Comparison of ENCODE assay signal across 29 mouse cellular contexts in genomic region chr10:83385330-83385910, GRCm38 (mm10). TPM values are rescaled to one million over a fixed set of nuclear protein-coding genes. Genes with fewer than 3 reads are reported as not detected.
DNase-seq lines count a peak whose midpoint lies in the region; ATAC-seq and TF ChIP-seq lines count a peak whose summit lies in the region.
"Had no signal": no experiment of that assay in that cellular context is flagged by ENCODE, and none has a peak within 500 bp of the region (broad histone marks: within the 10 kb centered on the region; RNA-seq: fewer than 3 reads in every experiment).

No protein-coding gene starts in this region.

- 0 out of 2 replicates have a peak overlapping the region, but pooled peaks have one; percentile 0 for H3K4me3 ChIP-seq in E14TG2a.4 (replicated peaks; ENCODE audit: low read length)
- no peak overlapping the region for H3K4me3 ChIP-seq in stomach, postnatal 0 days (ENCODE audit: low read depth, low read length)
- H3K4me3 ChIP-seq: embryonic facial prominence, embryonic 12.5 days; embryonic facial prominence, embryonic 15.5 days; forebrain, embryonic 12.5 days; heart, adult 2 months; heart, embryonic 10.5 days; heart, embryonic 13.5 days had no signal

- H3K36me3 ChIP-seq in E14TG2a.4 (ENCODE audit: insufficient read depth, low read length) = peaks cover 54% of the 10 kb centered on the region
- H3K36me3 ChIP-seq in stomach, postnatal 0 days (ENCODE audit: control insufficient read depth, insufficient read depth, low read length) = no peaks in the 10 kb centered on the region
- H3K36me3 ChIP-seq: embryonic facial prominence, embryonic 15.5 days had no signal

- DNase-seq in heart, adult 11 months = peak; percentile 22
- no peak for DNase-seq in heart, adult 18-20 months
- peak; percentile 80 for DNase-seq in A20 (ENCODE audit: low read depth, low spot score)
- peak; percentile 2 for DNase-seq in stomach, postnatal 0 days (ENCODE audit: low spot score)
- DNase-seq in gastrocnemius, postnatal 36 days = no peak
- no peak for DNase-seq in right cerebral cortex, adult 2 months (ENCODE audit: low spot score in 2 of 2)
- DNase-seq: adrenal gland, adult 2 months; adrenal gland, postnatal 14 days; cerebellum, adult 11 months; cerebellum, adult 2 months; cerebellum, adult 9-11 months; cerebellum, postnatal 25 days; gastrocnemius, postnatal 10 days; heart, adult 2 months; heart, postnatal 14 days; heart, postnatal 4 days had no signal

- no peak overlapping the region for H3K4me2 ChIP-seq in stomach, postnatal 0 days (replicated peaks; ENCODE audit: low read depth)
- H3K4me2 ChIP-seq: embryonic facial prominence, embryonic 12.5 days; embryonic facial prominence, embryonic 15.5 days; forebrain, embryonic 12.5 days; heart, embryonic 13.5 days; hindbrain, embryonic 14.5 days had no signal

- no peaks in the 10 kb centered on the region for H3K4me1 ChIP-seq in E14TG2a.4 (replicated peaks; ENCODE audit: low read depth, low read length)
- no peaks in the 10 kb centered on the region for H3K4me1 ChIP-seq in stomach, postnatal 0 days (replicated peaks; ENCODE audit: control insufficient read depth, insufficient read depth)
- H3K4me1 ChIP-seq: embryonic facial prominence, embryonic 12.5 days; embryonic facial prominence, embryonic 15.5 days; forebrain, embryonic 12.5 days; heart, embryonic 10.5 days had no signal

- no peak overlapping the region for H3K27ac ChIP-seq in stomach, postnatal 0 days (replicated peaks)
- H3K27ac ChIP-seq: embryonic facial prominence, embryonic 12.5 days; embryonic facial prominence, embryonic 15.5 days; forebrain, embryonic 12.5 days; heart, adult 2 months; heart, embryonic 10.5 days; heart, embryonic 13.5 days; hindbrain, embryonic 14.5 days; hindbrain, postnatal 0 days had no signal

- no peak for TF ChIP-seq CTCF in E14TG2a.4 (conservative IDR thresholded peaks at IDR 0.05; ENCODE audit: low read length)
- TF ChIP-seq CTCF in stomach, postnatal 0 days (IDR thresholded peaks at IDR 0.05; ENCODE audit: low read depth) = no peak

- TF ChIP-seq EP300 in stomach, postnatal 0 days (optimal IDR thresholded peaks at IDR 0.05) = no peak

- peaks cover 81% of the 10 kb centered on the region for H3K9me3 ChIP-seq in E14TG2a.4 (ENCODE audit: low read length)
- no peaks in the 10 kb centered on the region for H3K9me3 ChIP-seq in stomach, postnatal 0 days (ENCODE audit: control insufficient read depth, low read length)
- H3K9me3 ChIP-seq: embryonic facial prominence, embryonic 12.5 days; embryonic facial prominence, embryonic 15.5 days; forebrain, embryonic 12.5 days; heart, embryonic 10.5 days; heart, embryonic 13.5 days had no signal

- ATAC-seq in stomach, postnatal 0 days (ENCODE audit: low FRiP score, low TSS enrichment) = no peak
- ATAC-seq: CD4-positive, CD25-positive, alpha-beta regulatory T cell, adult 4 months; forebrain, embryonic 16.5 days; hindbrain, postnatal 0 days; inflammation-experienced regulatory T-cells, adult 6 months had no signal

- intact Hi-C loops in gastrocnemius, postnatal 36 days (cut with DNase I) = no loop called here

- no peak overlapping the region for H3K9ac ChIP-seq in stomach, postnatal 0 days (ENCODE audit: low read length)
- H3K9ac ChIP-seq: embryonic facial prominence, embryonic 12.5 days; embryonic facial prominence, embryonic 15.5 days; forebrain, embryonic 12.5 days; heart, embryonic 13.5 days; hindbrain, embryonic 14.5 days had no signal

- no peaks in the 10 kb centered on the region for H3K27me3 ChIP-seq in E14TG2a.4 (ENCODE audit: insufficient read depth, low read length)
- no peaks in the 10 kb centered on the region for H3K27me3 ChIP-seq in stomach, postnatal 0 days (ENCODE audit: control insufficient read depth, insufficient read depth, low read length)
- H3K27me3 ChIP-seq: embryonic facial prominence, embryonic 12.5 days; embryonic facial prominence, embryonic 15.5 days; forebrain, embryonic 12.5 days; heart, embryonic 13.5 days had no signal

- 93% methylated on average over 7 of the region's 7 CpGs for WGBS in stomach, postnatal 0 days

RNA-seq across cellular contexts. Expression of gene D10Wsu102e, which starts 25.4 kb away (rescaled TPM):
- under 1 TPM; 0.50 to 0.67 TPM for total RNA-seq in heart, adult 18-20 months (2021)
- polyA plus RNA-seq in stomach, postnatal 0 days (2015; fragmentation: Nextera tagmentation; extraction: Ambion mirVana) = 0.23 and 0.27 TPM in 2 replicates
- under 1 TPM; 0.54 to 0.66 TPM for total RNA-seq in gastrocnemius, postnatal 36 days (2021)

RNA-seq across cellular contexts. Expression of gene Slc41a2, which starts 47.7 kb away (rescaled TPM):
- 1 to 10 TPM; 1.2 to 3.3 TPM for total RNA-seq in heart, adult 18-20 months (2021)
- 0.59 and 0.92 TPM in 2 replicates for polyA plus RNA-seq in stomach, postnatal 0 days (2015; fragmentation: Nextera tagmentation; extraction: Ambion mirVana)
- under 1 TPM; 0.54 to 0.86 TPM for total RNA-seq in gastrocnemius, postnatal 36 days (2021)
- total RNA-seq: common myeloid progenitor, adult 5-6 weeks had no signal
- polyA plus RNA-seq: G1E had no signal

Comparison
In these comparisons a context has a peak if more than half of its experiments do, and no peak if none do; other contexts are left out.
1. DNase-seq: peak in heart, adult 11 months (single experiment), A20 (single experiment) and stomach, postnatal 0 days (single experiment); none in heart, adult 18-20 months (0 of 2), gastrocnemius, postnatal 36 days (0 of 2) and right cerebral cortex, adult 2 months (0 of 2).